In genomic region chr16:11090836-11091570, GRCm38 (mm10) we compare ENCODE assay signal across 18 mouse cellular contexts. TPM values are rescaled to one million over a fixed set of nuclear protein-coding genes. Genes with fewer than 3 reads are reported as not detected.
DNase-seq lines count a peak whose midpoint lies in the region; ATAC-seq and TF ChIP-seq lines count a peak whose summit lies in the region.
"Had no signal": no experiment of that assay in that cellular context is flagged by ENCODE, and none has a peak within 500 bp of the region (broad histone marks: within the 10 kb centered on the region; RNA-seq: fewer than 3 reads in every experiment).

No protein-coding gene starts in this region.

- intact Hi-C loops in heart, postnatal 25 days (cut with DNase I), result loop anchor here (2.0 to 5.0 kb wide), 2 partner anchors 18 to 54 kb away; no protein-coding TSS in a partner anchor
- intact Hi-C loops in left cerebral cortex, adult 2 months (cut with DNase I), result no loop called here
- intact Hi-C loops in left cerebral cortex, postnatal 36 days (cut with DNase I), result no loop called here

- H3K27me3 ChIP-seq in heart, embryonic 11.5 days (ENCODE audit: control insufficient read depth, insufficient read depth, low read length), result no peaks in the 10 kb centered on the region
- no peaks in the 10 kb centered on the region for H3K27me3 ChIP-seq in CH12.LX (replicated peaks)
- H3K27me3 ChIP-seq: intestine, embryonic 15.5 days; limb, embryonic 15.5 days; midbrain, embryonic 12.5 days had no signal

- WGBS in heart, embryonic 11.5 days (ENCODE audit: insufficient replicate concordance), result 85% methylated on average over 10 of the region's 10 CpGs

- H3K4me2 ChIP-seq in heart, embryonic 11.5 days, result no peak overlapping the region
- peak overlapping the region; percentile 17; the same call in 1 of the 2 replicates for H3K4me2 ChIP-seq in CH12.LX (ENCODE audit: insufficient read depth, low read depth, poor library complexity, severe bottlenecking)
- H3K4me2 ChIP-seq: intestine, embryonic 15.5 days; limb, embryonic 15.5 days; midbrain, embryonic 12.5 days had no signal

- peaks cover 14% of the 10 kb centered on the region for H3K4me1 ChIP-seq in heart, embryonic 11.5 days (ENCODE audit: control insufficient read depth, insufficient read depth, low read length)
- H3K4me1 ChIP-seq in CH12.LX (ENCODE audit: control insufficient read depth in 1 of 2, insufficient read depth in 2 of 2), result peaks cover 18 to 96% of the 10 kb centered on the region in 2 experiments
- H3K4me1 ChIP-seq: intestine, embryonic 15.5 days; limb, embryonic 15.5 days had no signal

- peak; percentile 11; the same call in 1 of the 2 replicates for TF ChIP-seq EP300 in CH12.LX (IDR thresholded peaks at IDR 0.05; ENCODE audit: low read length)

- H3K36me3 ChIP-seq in heart, embryonic 11.5 days (ENCODE audit: control insufficient read depth, insufficient read depth, low read length), result peaks cover 17% of the 10 kb centered on the region
- H3K36me3 ChIP-seq in CH12.LX (replicated peaks in 1 of 2; ENCODE audit: control insufficient read depth in 1 of 2, insufficient read depth in 1 of 2, low read length in 1 of 2), result peaks cover 63 to 93% of the 10 kb centered on the region in 2 experiments

- no peak for ATAC-seq in heart, embryonic 11.5 days (replicated peaks; ENCODE audit: insufficient number of reproducible peaks, low FRiP score, low TSS enrichment)
- ATAC-seq: activated CD4-positive, CD25-positive, alpha-beta regulatory T cell, adult 4 months; forebrain, embryonic 16.5 days; intestine, embryonic 15.5 days had no signal

- dilution Hi-C loops in CH12.LX (cut with MboI; ENCODE audit: extremely low pct_ligation_motif_present, extremely low pct_unique_long_range_greater_than_20kb, low sequenced_read_pairs), result no loop called here

- TF ChIP-seq RAD21 in CH12.LX (IDR thresholded peaks at IDR 0.05; ENCODE audit: low read depth, low read length), result no peak

- H3K4me3 ChIP-seq in heart, embryonic 11.5 days (ENCODE audit: low read depth, low read length), result no peak overlapping the region
- H3K4me3 ChIP-seq in left cerebral cortex, adult 2 months, result no peak overlapping the region
- H3K4me3 ChIP-seq in CH12.LX (replicated peaks in 1 of 3; ENCODE audit: low read depth in 2 of 3, low read length in 2 of 3, poor library complexity in 1 of 3), result no peak overlapping the region
- H3K4me3 ChIP-seq: intestine, embryonic 15.5 days; limb, embryonic 15.5 days; midbrain, embryonic 12.5 days had no signal

- no peaks in the 10 kb centered on the region for H3K79me2 ChIP-seq in CH12.LX (replicated peaks; ENCODE audit: control insufficient read depth, extremely low read depth, insufficient read depth, poor library complexity, severe bottlenecking)

- in situ Hi-C loops in CH12.LX (cut with MboI; ENCODE audit: low pct_ligation_motif_present, low pct_unique_long_range_greater_than_20kb, low sequenced_read_pairs), result loop anchor here (10.0 kb wide), 1 partner anchor 46 kb away; no protein-coding TSS in a partner anchor

- peak overlapping the region; percentile 6; the same call in 1 of the 2 replicates for H3K27ac ChIP-seq in heart, embryonic 11.5 days (ENCODE audit: low read depth, low read length)
- peak overlapping the region; percentile 78 for H3K27ac ChIP-seq in left cerebral cortex, adult 2 months
- peak overlapping the region; percentile 71 for H3K27ac ChIP-seq in CH12.LX (ENCODE audit: insufficient read depth, low read depth)
- H3K27ac ChIP-seq: intestine, embryonic 15.5 days; limb, embryonic 15.5 days; midbrain, embryonic 12.5 days had no signal

- H3K9me3 ChIP-seq in heart, embryonic 11.5 days (replicated peaks; ENCODE audit: control insufficient read depth, low read length), result no peaks in the 10 kb centered on the region
- no peaks in the 10 kb centered on the region for H3K9me3 ChIP-seq in CH12.LX (replicated peaks; ENCODE audit: low read length)
- H3K9me3 ChIP-seq: intestine, embryonic 15.5 days; limb, embryonic 15.5 days; midbrain, embryonic 12.5 days had no signal

- no peak for TF ChIP-seq POLR2A in CH12.LX (IDR thresholded peaks at IDR 0.05; ENCODE audit: low read depth, low read length)

- no peak for DNase-seq in heart, postnatal 25 days (ENCODE audit: low spot score)
- DNase-seq in left cerebral cortex, adult 2 months (ENCODE audit: extremely low spot score in 1 of 2, low spot score in 2 of 2), result no peak
- DNase-seq in left cerebral cortex, postnatal 36 days (ENCODE audit: low spot score in 2 of 2), result no peak
- DNase-seq in CH12.LX (ENCODE audit: extremely low read depth), result peak; percentile 59
- peak; percentile 50 for DNase-seq in brain, adult 2 months (ENCODE audit: low read depth, low spot score)
- DNase-seq in adrenal gland, postnatal 36 days, result no peak
- DNase-seq in adrenal gland, postnatal 25 days, result no peak
- DNase-seq: cerebellum, adult 2 months; gastrocnemius, postnatal 25 days; lung, adult 2 months; lung, postnatal 4 days; thymus, postnatal 4 days had no signal

- TF ChIP-seq CTCF in left cerebral cortex, adult 2 months (IDR thresholded peaks at IDR 0.05), result no peak
- no peak for TF ChIP-seq CTCF in CH12.LX (conservative IDR thresholded peaks at IDR 0.05 in 1 of 2, IDR thresholded peaks at IDR 0.05 in 1 of 2; ENCODE audit: low read depth in 2 of 2, low read length in 2 of 2)

- no peak overlapping the region for H3K9ac ChIP-seq in heart, embryonic 11.5 days (ENCODE audit: low read depth, low read length)
- no peak overlapping the region for H3K9ac ChIP-seq in CH12.LX (ENCODE audit: insufficient read depth, low read depth)
- H3K9ac ChIP-seq: intestine, embryonic 15.5 days; limb, embryonic 15.5 days; midbrain, embryonic 12.5 days had no signal

TF ChIP-seq in CH12.LX, 34 proteins besides CTCF, POLR2A, EP300 and RAD21:
- TF ChIP-seq TBP (conservative IDR thresholded peaks at IDR 0.05; ENCODE audit: low read depth, low read length) (no peak), MAX (IDR thresholded peaks at IDR 0.05; ENCODE audit: low read length) (peak; percentile 5), MEF2A (IDR thresholded peaks at IDR 0.05; ENCODE audit: borderline replicate concordance, low read depth, low read length) (0 out of 2 replicates have a peak, but pooled peaks have one; percentile 17), ELF1 (IDR thresholded peaks at IDR 0.05; ENCODE audit: low read depth, low read length) (0 out of 2 replicates have a peak, but pooled peaks have one; percentile 14), GABPA (IDR thresholded peaks at IDR 0.05; ENCODE audit: insufficient replicate concordance, low read depth, low read length) (no peak), UBTF (IDR thresholded peaks at IDR 0.05; ENCODE audit: low read depth, low read length) (no peak)

RNA-seq across cellular contexts. Expression of gene Litaf, which starts 25.0 kb away (rescaled TPM):
- polyA plus RNA-seq in heart, embryonic 11.5 days (2014; fragmentation: Nextera tagmentation; extraction: Ambion mirVana), result 61.6 and 63.8 TPM in 2 replicates
- total RNA-seq in heart, postnatal 25 days (2021), result 10 to 100 TPM; 21.7 to 24.2 TPM
- 10 to 100 TPM in 1 of 2 experiments, 1 to 10 TPM in 1; 9.1 to 14.1 TPM for total RNA-seq in left cerebral cortex, adult 2 months (2021)
- 10 to 100 TPM; 11.1 to 13.0 TPM for total RNA-seq in left cerebral cortex, postnatal 36 days (2021)
- total RNA-seq in CH12.LX (2012; rRNA removed) (91.2 and 97.5 TPM in 2 replicates), CH12.LX (2014; rRNA removed) (151 and 154 TPM in 2 replicates)
- polyA plus RNA-seq in CH12.LX (2012; ENCODE audit: insufficient read length, low read depth), result 161 and 178 TPM in 2 replicates
- total RNA-seq in adrenal gland, postnatal 36 days (2021), result 10 to 100 TPM; 47.4 to 51.1 TPM
- total RNA-seq in adrenal gland, postnatal 25 days (2021), result 38.6 and 46.5 TPM in 2 replicates

RNA-seq across cellular contexts. Expression of gene Snn, which starts 30.3 kb away (rescaled TPM):
- polyA plus RNA-seq in heart, embryonic 11.5 days (2014; fragmentation: Nextera tagmentation; extraction: Ambion mirVana), result 44.7 and 45.8 TPM in 2 replicates
- total RNA-seq in heart, postnatal 25 days (2021), result 10 to 100 TPM; 28.3 to 33.3 TPM
- 100 to 1,000 TPM; 174 to 177 TPM for total RNA-seq in left cerebral cortex, adult 2 months (2021)
- 100 to 1,000 TPM; 172 to 210 TPM for total RNA-seq in left cerebral cortex, postnatal 36 days (2021)
- total RNA-seq in CH12.LX (2012; rRNA removed) (34.0 and 38.8 TPM in 2 replicates), CH12.LX (2014; rRNA removed) (53.1 and 54.7 TPM in 2 replicates)
- polyA plus RNA-seq in CH12.LX (2012; ENCODE audit: insufficient read length, low read depth), result 93.8 and 104 TPM in 2 replicates
- 10 to 100 TPM; 13.8 to 14.4 TPM for total RNA-seq in adrenal gland, postnatal 36 days (2021)
- total RNA-seq in adrenal gland, postnatal 25 days (2021), result 12.5 and 16.7 TPM in 2 replicates

RNA-seq across cellular contexts. Expression of gene Txndc11, which starts 43.4 kb away (rescaled TPM):
- polyA plus RNA-seq in heart, embryonic 11.5 days (2014; fragmentation: Nextera tagmentation; extraction: Ambion mirVana), result 33.5 and 34.7 TPM in 2 replicates
- 10 to 100 TPM; 15.9 to 17.0 TPM for total RNA-seq in heart, postnatal 25 days (2021)
- 10 to 100 TPM; 35.2 to 37.7 TPM for total RNA-seq in left cerebral cortex, adult 2 months (2021)
- total RNA-seq in left cerebral cortex, postnatal 36 days (2021), result 10 to 100 TPM; 32.1 to 38.1 TPM
- total RNA-seq in CH12.LX (2012; rRNA removed), result 51.3 and 63.0 TPM in 2 replicates
- 40.6 and 40.8 TPM in 2 replicates for total RNA-seq in CH12.LX (2014; rRNA removed)
- 60.3 and 63.2 TPM in 2 replicates for polyA plus RNA-seq in CH12.LX (2012; ENCODE audit: insufficient read length, low read depth)
- 10 to 100 TPM; 37.9 to 51.8 TPM for total RNA-seq in adrenal gland, postnatal 36 days (2021)
- 43.9 and 44.1 TPM in 2 replicates for total RNA-seq in adrenal gland, postnatal 25 days (2021)

Comparison
In these comparisons a context has a peak if more than half of its experiments do, and no peak if none do; other contexts are left out.
1. H3K27ac ChIP-seq: peak in every context shown above with its lines; median percentile 78 in left cerebral cortex, adult 2 months; 71 in CH12.LX; 6 in heart, embryonic 11.5 days.
2. DNase-seq: peak in CH12.LX (single experiment) and brain, adult 2 months (single experiment); none in heart, postnatal 25 days (single experiment), left cerebral cortex, adult 2 months (0 of 2), left cerebral cortex, postnatal 36 days (0 of 2), adrenal gland, postnatal 36 days (0 of 2) and adrenal gland, postnatal 25 days (single experiment).